Mouse (Mus musculus) left cerebral cortex, postnatal 4 days (tissue): ENCODE measurements at regions not wholly inside any gene's neighbourhood (a gene's known extent, or its start where the extent isn't known, plus 50 kb on each side); places are given as distances from the start of the nearest gene placed in this dataset.

Experiments
- DNase-seq: peaks from one replicate; pipeline ENCODE4 v3.0.0-alpha.2; 2022
- intact Hi-C: fragments of 180-260 bp; cut with DNase I; formaldehyde crosslinking; loops from one replicate; pipeline ENCODE4 v1.15.1; 2025

DNA sequence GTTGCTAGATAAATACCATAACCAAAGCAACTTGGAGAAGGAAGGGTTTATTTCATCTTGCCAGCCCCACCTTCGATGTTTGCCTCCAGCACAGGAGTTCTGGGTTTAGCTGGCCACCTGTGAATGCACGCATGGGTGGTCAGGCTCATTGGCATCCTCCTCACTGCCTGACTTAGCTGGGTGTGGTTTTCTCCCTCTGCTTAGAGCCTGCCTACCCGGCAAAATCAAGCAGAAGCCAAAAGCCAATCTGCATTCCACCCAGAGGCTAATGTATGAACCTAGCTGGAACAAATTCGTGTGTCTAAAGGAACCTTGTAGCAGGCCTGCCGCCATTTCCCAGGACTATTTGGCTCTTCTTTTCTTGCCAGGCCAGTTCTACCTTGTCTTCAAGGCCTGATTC is 58.7 kb upstream of the Sox13 start:
- DNase-seq: no peak

DNA sequence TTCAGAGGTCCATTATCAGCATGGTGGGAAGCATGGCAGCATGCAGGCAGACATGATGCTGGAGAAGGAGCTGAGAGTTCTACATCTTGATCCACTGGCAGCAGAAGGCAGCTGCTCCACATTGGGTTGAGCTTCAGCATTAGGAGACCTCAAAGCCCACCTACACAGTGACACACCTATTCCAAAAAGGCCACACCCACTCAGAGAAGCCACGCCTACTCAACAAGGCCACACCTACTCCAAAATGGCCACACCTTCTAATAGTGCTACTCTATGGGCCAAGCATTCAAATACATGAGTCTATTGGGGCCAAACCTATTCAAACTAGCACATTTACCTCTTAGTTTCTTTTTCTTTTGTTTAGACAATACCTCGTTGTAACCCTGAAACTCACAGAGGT is 50.4 kb upstream of the Sox13 start:
- intact Hi-C loops: no loop called here
- DNase-seq: no peak

More for the DNA sequence above, 58.7 kb upstream of the Sox13 start:
- intact Hi-C loops: no loop called here
